Mouse (Mus musculus): Measurements from ENCODE around the gene Slfn5. TPM values are rescaled to one million over a fixed set of nuclear protein-coding genes. Genes with fewer than 3 reads are reported as not detected.

Gene Slfn5
- total RNA-seq, 2 experiments from 2014 or later: 30.9 to 39.7 TPM

Small RNAs within 50 kb of the gene (microRNA-seq; reads per million reads assigned to microRNA genes)
- gene Mir7679: not detected

Other genes starting within 250 kb of the Slfn5 start
- under 1 TPM; 0.63 to 0.99 TPM for gene Cct6b, start 187.0 kb upstream of the Slfn5 start, total RNA-seq (2021)
- gene Zfp830, start 187.0 kb upstream of the Slfn5 start, total RNA-seq (2021): 10 to 100 TPM; 21.3 to 23.0 TPM
- 10 to 100 TPM; 25.6 to 27.1 TPM for gene Lig3, start 170.2 kb upstream of the Slfn5 start, total RNA-seq (2021)
- gene Rffl, start 80.1 kb upstream of the Slfn5 start, total RNA-seq (2021): 1 to 10 TPM; 6.4 to 8.4 TPM
- 10 to 100 TPM; 10.7 to 16.2 TPM for gene Rad51d, start 60.7 kb upstream of the Slfn5 start, total RNA-seq (2021)
- not detected for gene Fndc8, start 59.2 kb upstream of the Slfn5 start, total RNA-seq (2021)
- gene Nle1, start 42.9 kb upstream of the Slfn5 start, total RNA-seq (2021): 10 to 100 TPM; 19.5 to 27.0 TPM
- gene Unc45b, start 40.8 kb upstream of the Slfn5 start, total RNA-seq (2021): 10 to 100 TPM in 1 of 2 experiments, 1 to 10 TPM in 1; 7.6 to 10.0 TPM
- 10 to 100 TPM in 1 of 2 experiments, 1 to 10 TPM in 1; 8.1 to 11.2 TPM for gene Slfn9, start 40.5 kb downstream of the Slfn5 start, total RNA-seq (2021)
- 1 to 10 TPM; 1.5 to 2.5 TPM for gene Slfn8, start 69.5 kb downstream of the Slfn5 start, total RNA-seq (2021)
- gene Slfn2, start 113.8 kb downstream of the Slfn5 start, total RNA-seq (2021): 1 to 10 TPM; 4.8 to 6.3 TPM
- gene Slfn1, start 165.5 kb downstream of the Slfn5 start, total RNA-seq (2021): under 1 TPM; 0.20 to 0.43 TPM
- under 1 TPM; 0.13 to 0.26 TPM for gene Slfn4, start 223.8 kb downstream of the Slfn5 start, total RNA-seq (2021)
- gene Slfn3, start 240.0 kb downstream of the Slfn5 start, total RNA-seq (2021): 1 to 10 TPM; 1.8 to 2.9 TPM